Mouse (Mus musculus) left cerebral cortex, adult 9 months (tissue): ENCODE measurements at regions not wholly inside any gene's neighbourhood (a gene's known extent, or its start where the extent isn't known, plus 50 kb on each side); places are given as distances from the start of the nearest gene placed in this dataset.

ENCODE experiments used
- DNase-seq, 2 experiments: peaks; one replicate each; pipeline ENCODE4 v3.0.0; 2022; ENCODE audit warnings: low spot score in 2 of 2

- no peak for DNase-seq
Measured at GRCm38 (mm10) chr6:97741427-97741826, 65.4 kb upstream of the Mitf start.

GRCm38 (mm10) chr6:97740851-97741201, 66.0 kb upstream of the Mitf start:
- DNase-seq = no peak

GRCm38 (mm10) chr6:97740107-97740850, 66.6 kb upstream of the Mitf start:
- peak in 1 of 2 experiments; percentile 43 for DNase-seq

- no peak for DNase-seq
Measured at GRCm38 (mm10) chr6:97738846-97739245, 68.0 kb upstream of the Mitf start.

GRCm38 (mm10) chr6:97730835-97731234, 76.0 kb upstream of the Mitf start:
- no peak for DNase-seq

- no peak for DNase-seq
Measured at GRCm38 (mm10) chr6:97718184-97718910, 88.5 kb upstream of the Mitf start.

- no peak for DNase-seq
Measured at GRCm38 (mm10) chr6:97707401-97707800, 90.1 kb upstream of the Frmd4b start.

GRCm38 (mm10) chr6:97704361-97704760, 87.0 kb upstream of the Frmd4b start:
- DNase-seq = no peak

GRCm38 (mm10) chr6:97699752-97700098, 82.4 kb upstream of the Frmd4b start:
- no peak for DNase-seq

GRCm38 (mm10) chr6:97699054-97699751, 81.9 kb upstream of the Frmd4b start:
- DNase-seq = no peak

GRCm38 (mm10) chr6:97693281-97693680, 75.9 kb upstream of the Frmd4b start:
- no peak for DNase-seq

GRCm38 (mm10) chr6:97691136-97691535, 73.8 kb upstream of the Frmd4b start:
- no peak for DNase-seq

GRCm38 (mm10) chr6:97684335-97684734, 67.0 kb upstream of the Frmd4b start:
- peak in 1 of 2 experiments; percentile 4 for DNase-seq

- DNase-seq = no peak
Measured at GRCm38 (mm10) chr6:97682213-97682612, 64.9 kb upstream of the Frmd4b start.

GRCm38 (mm10) chr6:97675181-97675756, 57.9 kb upstream of the Frmd4b start:
- DNase-seq = peak in 1 of 2 experiments; percentile 8

- DNase-seq = no peak
Measured at GRCm38 (mm10) chr6:97666818-97667629, 49.7 kb upstream of the Frmd4b start.
